In the genomic region with DNA sequence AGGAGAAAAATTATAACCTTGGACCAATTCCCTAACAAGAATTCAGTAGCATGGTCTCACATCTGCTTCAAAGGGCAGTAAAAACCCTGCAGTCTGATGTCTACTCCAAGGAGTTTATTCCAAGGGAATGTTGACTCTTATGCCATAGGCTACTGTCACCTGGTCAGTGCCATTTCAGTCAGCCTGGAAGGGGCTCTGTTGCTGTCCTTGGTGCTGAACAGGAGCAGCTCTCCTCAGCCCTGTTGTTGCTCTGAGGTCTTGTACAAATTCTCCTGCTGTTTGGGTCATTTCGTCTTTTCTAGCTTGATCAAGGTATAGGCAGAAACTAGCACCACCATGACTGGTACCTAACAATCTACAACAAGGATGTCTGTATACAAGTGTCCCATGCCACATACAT, we compare ENCODE assay signal across 12 mouse cellular contexts.
DNase-seq lines count a peak whose midpoint lies in the region; ATAC-seq and TF ChIP-seq lines count a peak whose summit lies in the region.
"Had no signal": no experiment of that assay in that cellular context is flagged by ENCODE, and none has a peak within 500 bp of the region (broad histone marks: within the 10 kb centered on the region; RNA-seq: fewer than 3 reads in every experiment).

No protein-coding gene starts in this region.

- no peak overlapping the region for H3K27ac ChIP-seq in hindbrain, embryonic 10.5 days
- H3K27ac ChIP-seq in hindbrain, embryonic 14.5 days, result no peak overlapping the region
- no peak overlapping the region for H3K27ac ChIP-seq in intestine, postnatal 0 days (ENCODE audit: low read depth, low read length)
- H3K27ac ChIP-seq: intestine, embryonic 15.5 days; liver, embryonic 14.5 days had no signal

- DNase-seq in hindbrain, embryonic 10.5 days (ENCODE audit: low spot score), result peak; percentile 56
- no peak for DNase-seq in hindbrain, embryonic 14.5 days (ENCODE audit: low spot score)
- peak; percentile 59 for DNase-seq in testis, postnatal 10 days (ENCODE audit: low spot score)
- DNase-seq in testis, postnatal 14 days (ENCODE audit: low spot score), result no peak
- peak; percentile 73 for DNase-seq in embryo, embryonic 11 days
- DNase-seq in layer of hippocampus, postnatal 36 days, result no peak
- DNase-seq in gastrocnemius, adult 8-10 months (ENCODE audit: low spot score in 2 of 2), result no peak
- DNase-seq: cerebellum, adult 11-12 months had no signal

- H3K4me1 ChIP-seq in hindbrain, embryonic 10.5 days (replicated peaks), result no peaks in the 10 kb centered on the region
- H3K4me1 ChIP-seq in hindbrain, embryonic 14.5 days (replicated peaks; ENCODE audit: control insufficient read depth, insufficient read depth, low read length), result no peaks in the 10 kb centered on the region
- no peaks in the 10 kb centered on the region for H3K4me1 ChIP-seq in intestine, postnatal 0 days (replicated peaks; ENCODE audit: control insufficient read depth, insufficient read depth, low read length)
- H3K4me1 ChIP-seq: intestine, embryonic 15.5 days had no signal

- H3K4me2 ChIP-seq in hindbrain, embryonic 14.5 days (replicated peaks), result no peak overlapping the region
- no peak overlapping the region for H3K4me2 ChIP-seq in intestine, postnatal 0 days (replicated peaks; ENCODE audit: low read depth)
- H3K4me2 ChIP-seq: intestine, embryonic 15.5 days had no signal

- ATAC-seq in hindbrain, embryonic 14.5 days (ENCODE audit: low FRiP score), result no peak
- ATAC-seq in intestine, postnatal 0 days, result no peak
- ATAC-seq: forebrain, embryonic 16.5 days; intestine, embryonic 15.5 days had no signal

- TF ChIP-seq CTCF in intestine, postnatal 0 days (IDR thresholded peaks at IDR 0.05; ENCODE audit: low read depth), result no peak

- no peaks in the 10 kb centered on the region for H3K36me3 ChIP-seq in hindbrain, embryonic 10.5 days
- no peaks in the 10 kb centered on the region for H3K36me3 ChIP-seq in hindbrain, embryonic 14.5 days (replicated peaks; ENCODE audit: control insufficient read depth, insufficient read depth)
- H3K36me3 ChIP-seq in intestine, postnatal 0 days (ENCODE audit: control insufficient read depth, insufficient read depth), result no peaks in the 10 kb centered on the region
- H3K36me3 ChIP-seq: intestine, embryonic 15.5 days had no signal

- H3K27me3 ChIP-seq in hindbrain, embryonic 10.5 days (ENCODE audit: insufficient read depth, poor library complexity, severe bottlenecking), result no peaks in the 10 kb centered on the region
- H3K27me3 ChIP-seq in hindbrain, embryonic 14.5 days (ENCODE audit: control insufficient read depth, insufficient read depth, low read length), result no peaks in the 10 kb centered on the region
- no peaks in the 10 kb centered on the region for H3K27me3 ChIP-seq in intestine, postnatal 0 days (replicated peaks; ENCODE audit: control insufficient read depth, insufficient read depth, low read length)
- H3K27me3 ChIP-seq: intestine, embryonic 15.5 days had no signal

- no peak overlapping the region for H3K4me3 ChIP-seq in hindbrain, embryonic 10.5 days
- H3K4me3 ChIP-seq in hindbrain, embryonic 14.5 days (replicated peaks; ENCODE audit: low read length), result no peak overlapping the region
- no peak overlapping the region for H3K4me3 ChIP-seq in intestine, postnatal 0 days (ENCODE audit: low read depth, low read length)
- H3K4me3 ChIP-seq: intestine, embryonic 15.5 days had no signal

- WGBS in hindbrain, embryonic 10.5 days, result 51% methylated on average over 1 of the region's 1 CpGs
- 50% methylated on average over 1 of the region's 1 CpGs for WGBS in hindbrain, embryonic 14.5 days
- 40% methylated on average over 1 of the region's 1 CpGs for WGBS in intestine, postnatal 0 days

- no peaks in the 10 kb centered on the region for H3K9me3 ChIP-seq in hindbrain, embryonic 10.5 days
- H3K9me3 ChIP-seq in hindbrain, embryonic 14.5 days (ENCODE audit: control insufficient read depth, low read length), result no peaks in the 10 kb centered on the region
- H3K9me3 ChIP-seq in intestine, postnatal 0 days (ENCODE audit: control insufficient read depth), result no peaks in the 10 kb centered on the region
- H3K9me3 ChIP-seq: intestine, embryonic 15.5 days had no signal

- no peak overlapping the region for H3K9ac ChIP-seq in hindbrain, embryonic 14.5 days
- no peak overlapping the region for H3K9ac ChIP-seq in intestine, postnatal 0 days (ENCODE audit: low read depth, low read length)
- H3K9ac ChIP-seq: intestine, embryonic 15.5 days; liver, embryonic 14.5 days had no signal

Comparison
In these comparisons a context has a peak if more than half of its experiments do, and no peak if none do; other contexts are left out.
1. DNase-seq: peak in hindbrain, embryonic 10.5 days (single experiment), testis, postnatal 10 days (single experiment) and embryo, embryonic 11 days (single experiment); none in hindbrain, embryonic 14.5 days (single experiment), testis, postnatal 14 days (single experiment), layer of hippocampus, postnatal 36 days (0 of 2) and gastrocnemius, adult 8-10 months (0 of 2).